Mouse (Mus musculus) heart, postnatal 10 days (tissue): Measurements from ENCODE around the gene Irx6. TPM values are rescaled to one million over a fixed set of nuclear protein-coding genes. Genes with fewer than 3 reads are reported as not detected.

ENCODE experiments used
- DNase-seq, 2 experiments: peaks; one replicate each; pipeline ENCODE4 v3.0.0; 2021
- intact Hi-C: fragments of 180-260 bp; cut with DNase I; formaldehyde crosslinking; loops from one replicate; pipeline ENCODE4 v1.15.1; 2025
- total RNA-seq, 2 experiments: library from RNA; stranded (reverse); gene quantifications; 2 replicates each; pipeline ENCODE4 v1.2.3; 2021

The Irx6 gene
- not detected for total RNA-seq

DNA sequence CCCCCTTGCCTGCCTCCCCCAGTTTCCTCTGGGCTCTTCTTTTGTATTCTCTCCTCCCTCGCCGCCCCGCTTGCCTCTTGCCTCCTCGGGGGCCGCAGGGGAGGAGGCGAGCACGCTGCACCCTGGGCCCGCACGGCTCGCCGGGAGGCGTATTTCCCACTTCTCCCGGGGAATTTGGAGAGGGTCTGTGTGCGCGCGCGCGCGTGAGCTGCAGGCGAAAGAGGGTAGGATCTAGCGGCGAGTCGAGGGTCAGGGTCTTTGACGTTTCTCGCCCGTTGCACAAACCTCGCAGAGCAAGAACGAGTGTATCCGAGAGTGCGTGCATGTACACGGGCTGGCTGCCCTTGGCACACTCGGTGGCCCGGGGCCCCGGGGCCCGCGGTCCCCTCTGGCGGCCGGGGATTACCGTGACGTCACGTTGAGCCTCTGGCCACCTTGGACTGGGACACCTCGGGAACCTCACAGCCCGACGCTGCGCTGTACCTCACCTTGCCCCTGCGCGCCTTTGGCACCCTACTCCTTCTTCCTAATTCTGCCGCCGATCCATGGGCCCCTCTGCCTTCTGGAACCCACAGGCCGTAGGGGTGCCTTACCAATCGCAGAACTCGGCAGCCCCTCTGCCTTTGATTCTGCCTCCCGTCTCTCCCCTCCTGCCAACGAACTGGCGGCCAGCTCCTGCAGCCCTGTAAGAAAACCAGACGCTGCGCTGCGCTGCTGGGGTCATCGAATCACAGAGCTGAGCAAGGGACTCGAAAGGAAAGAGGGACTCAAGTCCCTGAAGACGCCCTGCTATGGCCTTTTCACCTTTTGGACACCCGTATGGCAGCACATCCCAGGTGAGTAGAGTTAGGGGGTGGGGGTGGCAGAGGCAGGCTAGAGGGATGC is at the start of gene Irx6:
Gene Irx6 (plus strand): TSS at position 45 of the 885 bp plus-strand sequence.
- peak; percentile 1 to 6 for DNase-seq
- intact Hi-C loops = loop anchor here (5.0 kb wide), 1 partner anchor 312 kb away; no protein-coding TSS in a partner anchor

DNA sequence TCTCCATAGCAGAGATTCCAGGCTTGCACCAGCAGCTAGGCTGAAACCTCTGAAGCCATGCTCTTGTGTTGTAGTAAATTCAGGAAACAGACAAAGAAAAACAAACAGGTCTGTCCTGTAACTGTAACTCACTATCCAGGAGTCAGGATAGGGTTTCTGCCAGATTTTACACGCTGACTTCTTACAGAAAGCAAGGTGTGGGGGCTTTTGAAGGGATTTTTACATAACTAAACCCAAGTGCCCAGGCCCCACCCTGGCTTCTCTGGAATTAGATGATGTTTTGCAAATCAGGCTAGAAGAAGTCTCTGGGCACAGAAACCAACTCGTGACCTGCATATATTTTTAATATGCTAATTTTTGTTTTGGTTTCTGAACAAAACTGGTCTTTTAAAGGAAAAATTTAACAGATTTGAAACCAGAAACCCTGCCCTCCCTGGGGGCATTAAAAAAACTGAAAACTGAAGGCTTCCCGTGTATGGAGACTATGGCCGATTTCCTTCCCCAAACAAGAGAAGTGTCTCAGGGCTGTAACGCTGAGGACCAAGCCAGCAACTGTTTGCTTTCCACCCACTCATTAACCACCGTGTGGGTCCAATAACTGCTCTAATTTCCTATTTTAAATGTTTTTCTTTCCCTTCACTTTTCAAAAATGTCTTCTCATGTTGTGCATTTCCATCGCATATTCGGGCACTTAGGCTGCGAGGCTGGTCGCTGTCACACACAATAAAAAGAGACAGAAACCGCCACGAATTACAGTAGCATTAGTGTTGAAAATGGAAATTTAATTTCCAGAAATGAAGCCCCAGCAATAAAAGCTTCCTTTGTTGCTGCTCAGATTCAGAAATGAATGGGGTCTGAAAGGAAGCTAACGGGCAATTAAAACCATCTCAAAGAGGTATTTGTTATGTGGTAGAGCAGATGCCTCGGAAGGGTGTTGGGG is 45.1 kb upstream of the Irx6 start:
- no peak for DNase-seq
- intact Hi-C loops = no loop called here

DNA sequence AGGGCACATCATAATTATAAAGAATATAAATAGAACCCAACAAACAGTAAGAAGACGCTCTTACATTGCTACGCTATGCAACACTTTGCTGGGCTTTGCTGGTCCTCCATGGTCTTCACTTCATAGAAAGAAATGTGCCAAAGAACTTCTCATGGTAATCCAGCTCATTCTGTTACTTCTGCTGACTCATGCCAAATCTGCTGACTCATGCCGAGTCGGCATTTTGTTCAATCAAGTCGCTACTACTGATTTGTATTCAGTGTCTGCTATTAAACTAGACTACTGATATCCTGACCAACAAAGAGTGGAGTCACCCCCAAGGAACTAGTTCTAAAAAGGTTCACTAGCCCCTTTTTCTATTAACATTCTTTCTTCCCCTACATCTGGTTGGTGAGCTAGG is 40.9 kb upstream of the Irx6 start:
- intact Hi-C loops = no loop called here
- DNase-seq = no peak

DNA sequence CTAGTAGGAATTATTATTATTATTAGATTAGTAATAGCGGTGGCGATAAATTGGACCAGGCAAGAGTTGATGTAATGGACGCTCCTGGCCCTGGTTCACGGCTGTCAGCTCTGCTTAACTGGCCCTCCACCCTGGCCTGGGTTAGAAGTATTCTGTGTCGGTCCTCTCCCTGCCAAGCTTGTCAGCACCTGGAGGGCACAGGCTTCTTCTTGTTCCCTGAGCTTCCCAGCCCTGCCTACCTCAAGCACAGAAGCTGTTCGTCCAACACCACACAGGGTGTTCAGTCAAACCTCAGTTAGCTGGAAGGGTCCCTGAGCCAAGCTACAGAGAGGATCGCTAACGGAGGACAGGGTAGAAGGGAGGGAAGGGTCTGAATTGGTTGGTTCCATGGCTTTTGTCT is 33.3 kb upstream of the Irx6 start:
- DNase-seq = no peak
- intact Hi-C loops = no loop called here

DNA sequence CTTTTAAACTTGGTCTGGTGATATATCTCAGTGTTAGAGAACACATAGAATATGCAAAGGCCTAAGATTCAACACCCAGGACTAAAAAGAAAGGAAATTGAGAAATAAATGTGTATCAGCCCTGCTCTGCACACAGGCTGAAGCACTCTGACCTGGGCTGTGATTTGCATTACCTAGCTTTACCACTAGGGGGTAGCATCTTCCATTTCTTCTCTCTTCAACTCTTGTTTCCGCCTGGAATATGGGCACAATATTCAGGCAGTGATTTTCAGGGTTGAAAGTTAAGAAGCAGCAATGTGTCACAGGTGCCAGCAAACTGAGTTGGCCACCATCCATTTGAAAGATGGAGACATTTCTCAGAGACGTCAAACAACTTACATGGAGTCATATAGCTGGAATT is 27.5 kb upstream of the Irx6 start:
- intact Hi-C loops = loop anchor here (1.0 kb wide), 1 partner anchor 75 kb away; no protein-coding TSS in a partner anchor
- peak; percentile 24 to 53 for DNase-seq

DNA sequence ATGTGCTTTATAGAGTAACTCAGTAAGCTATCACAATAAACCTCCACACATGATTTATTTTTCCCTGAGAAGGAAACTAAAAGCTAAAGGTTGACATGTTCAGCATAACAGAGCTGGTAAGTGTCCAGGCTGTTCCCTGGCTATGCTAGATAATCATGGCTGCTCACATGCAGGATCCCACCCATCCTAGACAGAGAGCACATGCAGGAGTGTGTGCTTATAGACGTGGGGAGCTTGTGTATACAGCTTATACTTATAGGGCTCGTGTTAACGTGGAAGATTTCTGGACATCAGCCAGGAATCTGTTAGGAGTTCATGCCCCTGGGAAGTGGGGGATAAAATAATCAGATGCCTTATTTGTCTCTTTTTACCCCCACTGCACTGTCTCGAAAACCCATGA is 9.9 kb upstream of the Irx6 start:
- intact Hi-C loops = no loop called here
- no peak for DNase-seq

DNA sequence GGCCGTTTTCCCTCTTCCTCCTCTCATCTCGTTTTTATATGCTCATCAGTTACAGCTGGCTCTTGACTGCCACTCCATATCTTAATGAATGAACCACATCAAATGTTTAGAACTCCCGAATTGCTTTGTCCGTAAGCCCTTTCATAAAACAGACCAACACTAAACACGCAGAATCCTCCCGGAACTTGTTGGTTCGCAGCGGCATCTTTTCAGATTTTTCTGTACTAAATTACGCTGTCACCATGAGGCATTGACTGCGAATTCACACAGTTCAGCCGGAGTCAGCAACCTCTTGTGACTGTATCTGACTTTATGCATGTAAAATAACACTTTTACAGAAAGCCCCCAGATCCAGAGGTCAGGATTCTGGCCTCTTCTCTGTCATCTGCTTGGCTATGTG is 3.9 kb upstream of the Irx6 start:
- DNase-seq = no peak
- intact Hi-C loops = loop anchor here (5.0 kb wide), 1 partner anchor 308 kb away; no protein-coding TSS in a partner anchor

DNA sequence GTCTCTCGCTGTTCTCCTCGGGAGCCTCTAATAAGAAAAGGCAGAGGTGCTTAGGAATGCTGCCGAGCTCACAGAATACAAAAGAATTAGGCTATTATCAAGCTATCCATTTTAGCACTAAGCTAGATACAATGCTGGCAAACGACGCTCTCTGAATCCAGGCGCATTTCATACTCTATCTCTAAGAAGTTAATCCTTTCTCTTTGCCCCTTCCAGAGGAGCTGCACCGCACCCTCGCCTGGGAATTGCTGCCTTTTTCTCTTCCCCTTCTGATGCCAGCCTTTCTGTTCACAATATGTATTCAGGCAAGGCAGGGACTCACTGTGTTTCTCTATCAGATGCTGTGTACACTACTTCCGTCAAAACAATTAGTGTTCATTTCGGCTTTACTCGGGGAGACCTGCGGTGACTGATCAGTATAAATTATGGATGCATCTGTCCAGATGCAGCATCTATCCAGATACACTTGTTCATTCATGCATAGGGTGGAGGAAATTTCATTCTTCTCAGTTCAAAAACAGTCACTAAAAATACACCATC is 3.4 kb upstream of the Irx6 start:
- intact Hi-C loops = loop anchor here (5.0 kb wide), 1 partner anchor 308 kb away; no protein-coding TSS in a partner anchor
- DNase-seq = no peak

DNA sequence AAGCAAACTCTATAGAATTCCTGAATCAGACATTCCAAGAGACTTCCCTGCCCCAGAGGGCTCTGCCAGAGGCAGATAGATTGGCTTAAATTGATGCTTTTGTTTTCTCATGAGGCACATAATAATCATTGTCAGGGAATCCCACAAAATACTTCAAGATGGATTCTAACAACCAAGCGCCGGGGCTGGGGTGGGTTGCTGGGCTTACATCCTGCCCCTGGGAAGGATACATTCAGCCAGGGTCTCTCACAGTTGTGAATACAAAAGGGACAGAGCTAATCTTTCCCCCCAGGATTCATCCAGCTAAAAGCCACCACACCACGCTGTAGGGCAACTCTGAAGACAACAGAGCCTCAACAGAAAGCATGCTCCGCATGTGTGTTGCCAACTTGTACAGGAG is 2.2 kb upstream of the Irx6 start:
- no peak for DNase-seq
- intact Hi-C loops = loop anchor here (5.0 kb wide), 1 partner anchor 310 kb away; no protein-coding TSS in a partner anchor

DNA sequence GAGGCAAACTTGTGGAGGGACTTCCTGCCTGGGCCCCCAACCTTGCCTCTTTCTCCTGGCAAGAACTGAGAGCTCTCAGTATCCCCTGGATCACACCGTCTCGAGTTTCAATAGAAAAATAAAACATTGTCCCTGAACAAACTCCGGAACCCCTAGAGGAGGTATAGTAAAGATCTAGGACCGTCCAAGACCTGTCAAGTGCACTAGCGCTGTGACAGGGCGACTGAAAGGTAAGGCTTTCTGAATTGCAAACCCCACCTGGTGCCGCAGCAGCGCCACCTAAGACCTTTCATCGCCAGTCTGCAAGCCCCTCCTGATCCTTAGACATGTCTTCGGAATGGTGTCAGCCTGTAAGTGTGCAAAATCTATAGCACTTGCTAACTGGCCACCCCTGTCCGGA is 987 bp upstream of the Irx6 start:
- no peak for DNase-seq
- intact Hi-C loops = loop anchor here (5.0 kb wide), 1 partner anchor 311 kb away; no protein-coding TSS in a partner anchor

DNA sequence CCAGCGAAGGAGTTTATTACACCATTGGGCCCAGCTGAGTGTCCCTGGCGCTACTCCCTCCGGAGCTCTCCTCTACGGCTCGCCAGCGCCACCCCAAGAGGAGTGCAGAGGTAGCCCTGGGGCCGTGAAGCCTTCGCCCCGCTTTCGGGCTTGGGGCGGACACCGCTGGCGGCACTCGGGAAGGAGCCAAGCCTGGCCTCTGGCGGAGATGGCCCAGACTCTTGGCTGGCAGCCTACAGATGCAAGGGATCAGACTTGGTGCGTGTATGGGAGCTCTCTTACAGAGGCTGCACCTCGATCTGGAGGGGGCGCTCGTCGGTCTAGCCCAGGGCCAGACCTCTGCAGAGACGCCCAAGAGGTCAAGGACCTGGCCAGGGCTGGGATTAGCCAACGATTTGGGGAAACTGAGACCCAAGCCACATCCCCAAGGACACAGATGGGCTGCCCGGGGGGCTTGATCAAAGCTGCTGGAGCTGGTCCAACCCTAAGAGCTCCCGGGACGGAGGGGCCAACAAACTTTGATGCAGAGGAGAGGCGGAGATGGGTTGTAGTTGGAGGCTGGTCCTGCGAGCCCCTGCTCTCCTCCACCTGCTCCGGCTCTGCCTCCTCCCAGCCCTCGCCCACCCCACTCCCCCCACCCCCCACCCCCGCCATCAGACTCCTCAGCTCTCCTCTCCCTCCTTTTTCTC is 389 bp upstream of the Irx6 start:
- intact Hi-C loops = loop anchor here (5.0 kb wide), 1 partner anchor 311 kb away; no protein-coding TSS in a partner anchor
- peak; percentile 57 to 68 for DNase-seq

DNA sequence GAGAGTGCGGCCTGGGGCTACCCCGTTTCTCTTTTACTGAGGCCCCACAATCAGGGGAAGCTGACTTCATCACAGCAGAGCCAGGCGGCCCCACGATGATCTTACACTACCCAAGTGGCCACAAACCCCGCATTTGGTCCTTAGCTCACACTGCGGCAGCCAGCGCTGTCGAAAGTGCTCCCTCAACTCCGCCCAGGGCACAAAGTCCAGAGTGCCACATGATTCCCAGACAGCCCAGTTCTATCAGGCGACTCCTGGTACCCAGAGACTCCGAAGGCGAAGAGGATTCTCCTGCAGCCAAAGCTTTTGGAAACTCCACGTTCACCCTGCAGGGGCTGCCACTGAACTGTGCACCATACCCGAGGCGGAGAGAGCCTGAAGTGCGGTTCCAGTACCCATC is 4.3 kb downstream of the Irx6 start:
- intact Hi-C loops = no loop called here
- no peak for DNase-seq

DNA sequence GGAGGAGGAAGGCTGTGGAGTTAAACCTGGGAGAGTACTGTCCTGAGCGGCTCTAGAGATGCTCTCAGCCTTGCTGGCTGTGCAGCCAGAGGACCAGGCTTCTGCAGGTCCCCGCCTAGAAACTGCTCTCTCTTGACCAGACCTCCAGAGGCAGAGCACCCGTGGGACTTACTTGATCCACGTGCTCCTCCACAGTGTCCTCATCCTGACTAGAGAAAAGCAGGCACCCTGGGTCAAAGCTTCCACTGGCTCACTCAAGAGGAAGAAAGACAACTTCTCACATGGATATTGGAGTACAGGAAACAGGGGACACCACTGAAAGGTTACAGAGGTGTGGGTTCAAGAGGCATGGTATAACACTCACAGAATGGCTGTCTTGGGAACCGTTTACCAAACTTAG is 23.3 kb downstream of the Irx6 start:
- intact Hi-C loops = no loop called here

DNA sequence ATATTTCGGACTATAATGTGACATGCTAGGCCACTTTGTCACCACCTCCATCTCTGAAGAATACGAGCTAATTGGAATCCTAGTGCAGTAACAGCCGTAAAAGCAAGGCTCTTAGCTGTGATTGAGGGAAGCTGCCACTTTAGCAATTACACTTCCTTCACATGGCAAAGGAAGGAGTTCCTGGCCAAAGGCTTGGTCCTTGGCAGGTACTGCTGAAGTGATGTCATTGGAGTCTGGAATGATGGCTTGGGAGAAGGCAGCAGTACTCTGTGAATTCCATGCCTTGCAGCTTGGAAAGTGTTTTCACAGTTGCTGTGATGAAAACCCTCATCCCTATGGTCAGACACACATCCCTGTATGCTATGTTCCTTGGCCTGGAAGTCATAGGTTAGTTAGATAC is 24.3 kb downstream of the Irx6 start:
- DNase-seq = peak; percentile 11 to 34
- intact Hi-C loops = no loop called here

More for the DNA sequence above, 23.3 kb downstream of the Irx6 start:
- no peak for DNase-seq

DNA sequence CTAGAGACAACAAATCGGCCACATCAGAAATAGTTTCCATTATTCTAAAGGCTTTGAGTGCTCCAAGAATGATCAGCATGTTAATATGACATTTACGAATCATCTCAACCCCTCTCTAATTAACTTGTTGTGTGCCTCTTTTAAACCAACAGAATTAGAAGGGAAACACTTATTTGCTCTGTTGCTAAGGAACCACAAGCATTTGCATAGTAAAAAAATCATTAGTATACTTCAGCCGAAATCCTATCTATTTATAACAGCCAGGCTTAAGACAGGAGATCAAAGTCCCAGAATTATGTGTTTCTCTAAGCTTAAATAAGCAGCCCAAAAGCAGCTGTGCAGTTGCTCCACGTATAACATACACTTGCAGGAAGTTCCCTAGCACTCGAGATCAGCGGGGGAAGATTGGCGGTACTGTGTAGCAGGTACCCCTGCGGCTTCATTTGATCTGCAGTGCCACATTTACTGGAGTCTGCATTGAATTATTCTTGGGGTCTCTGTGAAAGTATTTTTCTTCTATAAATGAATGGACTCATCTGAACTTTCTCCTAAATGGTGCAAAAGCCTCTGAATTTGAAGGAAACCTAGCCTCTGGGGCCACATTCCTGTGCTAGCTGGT is 25.9 kb downstream of the Irx6 start:
- DNase-seq = no peak
- intact Hi-C loops = no loop called here

DNA sequence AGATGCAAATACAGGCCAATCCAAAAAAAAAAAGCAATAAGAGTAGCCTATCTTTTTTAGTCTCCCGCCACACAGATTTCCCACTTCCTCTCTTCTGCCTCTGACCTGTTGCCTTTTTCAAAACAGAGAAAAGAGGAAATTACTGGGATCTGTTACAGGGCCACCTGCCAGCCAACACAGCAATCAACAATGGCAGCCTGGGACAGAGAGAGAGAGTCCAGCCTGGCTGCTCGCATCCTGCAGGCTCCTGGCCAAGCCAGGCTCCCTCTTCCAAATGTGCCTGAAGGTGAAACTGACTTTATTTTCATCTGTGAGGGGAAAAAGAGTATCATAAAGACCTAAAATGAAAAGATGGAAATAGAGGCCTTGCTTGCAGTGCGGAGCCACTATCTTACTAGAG is 29.3 kb downstream of the Irx6 start:
- intact Hi-C loops = no loop called here
- DNase-seq = peak; percentile 21 to 30

DNA sequence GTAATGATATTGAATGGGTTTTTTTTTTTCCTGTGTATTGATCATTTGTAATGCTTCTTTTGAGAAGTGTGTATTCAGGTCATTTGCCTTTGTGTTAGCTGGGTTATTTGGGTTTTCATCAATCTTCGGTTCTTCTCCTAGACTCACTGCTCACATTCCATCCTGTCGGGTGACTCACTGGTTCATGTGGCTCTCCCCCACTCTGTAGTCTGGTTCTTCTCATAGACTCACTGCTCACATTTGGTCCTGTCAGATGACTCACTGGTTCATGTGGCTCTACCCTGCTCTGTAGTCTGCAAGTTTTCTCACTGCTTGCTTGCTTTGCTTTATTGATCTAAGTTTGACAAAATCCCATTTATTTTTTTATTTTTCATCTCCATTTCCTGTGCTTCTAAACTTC is 32.2 kb downstream of the Irx6 start:
- no peak for DNase-seq
- intact Hi-C loops = no loop called here

DNA sequence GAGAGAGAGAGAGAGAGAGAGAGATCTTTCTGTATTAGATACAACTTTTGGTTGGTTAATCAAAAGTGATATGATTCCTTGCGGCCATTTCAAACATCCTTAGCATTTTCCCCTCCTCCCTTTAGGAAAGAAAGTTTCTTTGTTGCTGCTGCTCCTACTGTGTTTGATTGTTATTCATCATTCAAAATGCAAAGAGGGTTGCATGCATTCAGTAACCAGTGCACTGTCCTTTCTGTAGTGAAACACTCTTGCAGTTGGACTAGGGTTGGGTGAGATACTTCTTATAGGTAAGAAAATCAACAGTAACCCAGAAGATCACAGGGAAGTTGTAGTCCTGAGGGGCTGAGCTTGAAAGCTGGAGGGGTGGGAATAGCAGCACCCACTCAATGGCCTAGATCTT is 39.2 kb downstream of the Irx6 start:
- no peak for DNase-seq
- intact Hi-C loops = no loop called here

DNA sequence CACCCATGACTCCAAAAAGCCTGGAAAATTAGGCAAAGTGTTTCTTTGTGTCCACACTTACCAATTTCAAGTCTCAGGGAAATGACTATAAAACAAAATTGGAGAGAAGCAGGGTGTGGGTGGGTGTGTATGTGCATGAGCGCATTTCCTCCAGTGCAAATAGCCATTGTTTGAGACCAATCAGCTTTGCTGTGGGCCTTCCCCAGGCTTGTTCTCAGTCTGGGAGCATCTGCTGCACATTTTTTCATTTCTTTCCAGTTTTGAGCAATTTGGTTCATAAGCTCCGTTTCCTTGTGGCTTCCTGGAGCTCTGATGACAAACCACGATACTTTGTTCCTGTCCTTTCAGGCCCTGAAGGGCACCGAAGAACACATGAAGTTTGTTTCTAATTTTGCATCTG is 43.3 kb downstream of the Irx6 start:
- intact Hi-C loops = no loop called here
- peak; percentile 15 to 22 for DNase-seq

DNA sequence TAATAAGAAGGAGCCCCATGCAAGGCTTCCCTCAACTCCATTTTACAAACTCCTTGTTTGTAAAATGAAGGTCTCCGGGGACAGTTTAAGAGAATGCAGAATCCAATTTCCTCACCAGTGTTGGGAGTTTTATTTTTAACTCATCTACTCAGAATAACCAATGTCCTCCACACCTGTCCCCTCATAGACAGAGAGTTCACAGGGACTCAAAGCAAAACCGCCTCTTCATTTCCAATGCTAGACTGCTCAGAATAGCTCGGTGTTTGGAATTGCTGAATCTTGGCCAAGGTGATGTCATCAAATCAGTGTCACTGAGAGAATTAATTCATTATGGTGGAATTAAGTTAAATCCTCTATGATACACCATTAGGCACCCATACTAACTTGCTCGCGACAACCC is 44.0 kb downstream of the Irx6 start:
- DNase-seq = peak; percentile 11 to 24
- intact Hi-C loops = no loop called here
